Mouse (Mus musculus) liver, adult 2 months (tissue): ENCODE measurements around the gene Eif3a. TPM values are rescaled to one million over a fixed set of nuclear protein-coding genes. Genes with fewer than 3 reads are reported as not detected.

Experiments
- DNase-seq: peaks from one replicate; pipeline ENCODE4 v3.0.0-alpha.2; 2011; ENCODE audit warnings: low read depth, low spot score; ENCODE audit errors: extremely low read depth
- H3K27ac ChIP-seq: fragments of 200-500 bp; replicated peaks from 2 replicates; pipeline ENCODE4 v1.5.1; 2012; ENCODE audit warnings: low read depth, mild to moderate bottlenecking, control low read depth, inconsistent platforms, low read length; ENCODE audit not compliant: insufficient read depth
- H3K27me3 ChIP-seq: fragments of 200-500 bp; 2 replicates; pipeline ENCODE4 v1.6.1; 2012; ENCODE audit warnings: mild to moderate bottlenecking, moderate library complexity, low read length, inconsistent platforms; ENCODE audit not compliant: control insufficient read depth, insufficient read depth
- H3K36me3 ChIP-seq: fragments of 200-500 bp; 2 replicates; pipeline ENCODE4 v1.6.1; 2012; ENCODE audit warnings: low read length, inconsistent platforms; ENCODE audit not compliant: control insufficient read depth, insufficient read depth
- H3K4me1 ChIP-seq: fragments of 200-500 bp; 2 replicates; pipeline ENCODE4 v1.6.1; 2011; ENCODE audit warnings: low read length; ENCODE audit not compliant: control insufficient read depth, insufficient read depth
- H3K4me3 ChIP-seq: fragments of 200-500 bp; 2 replicates; pipeline ENCODE4 v1.5.1; 2011; ENCODE audit warnings: low read depth, mild to moderate bottlenecking, control low read depth, low read length, moderate library complexity; ENCODE audit not compliant: insufficient read depth
- H3K79me2 ChIP-seq: fragments of 200-500 bp; 2 replicates; pipeline ENCODE4 v1.6.1; 2012; ENCODE audit warnings: inconsistent platforms, mild to moderate bottlenecking, low read length, moderate library complexity; ENCODE audit not compliant: control insufficient read depth, insufficient read depth
- H3K9ac ChIP-seq: fragments of 200-500 bp; 2 replicates; pipeline ENCODE4 v1.6.1; 2012; ENCODE audit warnings: low read depth, mild to moderate bottlenecking, control low read depth, inconsistent platforms, low read length
- CTCF ChIP-seq: fragments of 200-500 bp; IDR thresholded peaks from 2 replicates; pipeline ENCODE4 v1.5.1; 2011; ENCODE audit warnings: low read depth, low read length, control low read depth
- POLR2A ChIP-seq: fragments of 200-500 bp; IDR thresholded peaks from 2 replicates; pipeline ENCODE4 v1.6.1; 2011; ENCODE audit warnings: low read length, control low read depth; ENCODE audit not compliant: insufficient read depth; ENCODE audit errors: extremely low read depth
- WGBS: fragments of 180-500 bp; shearing (Covaris S2); methylation state at CpG from one replicate; pipeline ENCODE4 v1.1.7; 2018; 5-methylcytosine and 5-hydroxymethylcytosine counted together
- polyA plus RNA-seq: library from polyadenylated mRNA; depleted of rRNA; stranded (reverse); fragments of >200 nt; gene quantifications from 2 replicates; pipeline ENCODE4 v1.2.3, GENCODE M21; 2012
- total RNA-seq: library from RNA; depleted of rRNA; stranded (reverse); fragments of >200 nt; gene quantifications from 2 replicates; pipeline ENCODE4 v1.2.3, GENCODE M21; 2014

The Eif3a gene
- total and polyA plus RNA-seq, 2 experiments, result 17.7 to 57.9 TPM

DNA sequence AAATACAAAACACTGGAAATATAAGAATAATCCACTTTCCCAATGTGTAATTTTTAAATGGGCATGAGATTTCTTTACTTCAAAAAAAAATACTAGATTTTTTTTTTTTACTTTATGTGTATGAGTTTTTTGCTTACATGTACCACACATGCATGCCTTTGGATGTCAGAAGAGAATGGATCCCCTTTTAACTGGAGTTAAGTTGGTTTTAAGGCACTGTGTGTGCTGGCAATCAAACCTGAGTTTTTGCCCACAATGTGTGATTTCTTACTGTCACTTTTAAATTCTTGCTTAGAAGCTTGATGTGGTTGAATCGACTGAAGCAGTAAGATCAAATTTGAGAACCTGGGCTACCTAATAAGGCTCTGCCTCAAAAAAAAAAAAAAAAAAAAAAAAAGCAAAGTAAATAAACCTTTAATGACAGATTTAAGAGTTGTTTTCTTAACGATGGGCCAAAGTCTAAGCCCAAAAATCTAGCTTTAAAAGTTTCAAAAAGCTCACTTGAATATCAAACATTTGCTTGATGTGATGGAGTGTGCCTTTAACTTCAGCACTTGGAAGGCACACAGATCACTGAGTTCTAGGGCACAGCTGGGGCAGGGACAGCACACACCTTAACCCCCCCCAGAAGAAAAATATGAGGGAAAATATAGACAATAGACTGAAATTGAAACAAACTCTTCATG, 2.9 kb downstream of the Eif3a start:
- Histone ChIP-seq H3K79me2 (peaks cover 19% of the 10 kb centered on the region), H3K36me3 (peaks cover 6% of the 10 kb centered on the region; the same call in 1 of the 2 replicates), H3K27me3 (no peaks in the 10 kb centered on the region), H3K27ac (no peak overlapping the region), H3K4me3 (no peak overlapping the region), H3K4me1 (peaks cover 24% of the 10 kb centered on the region), H3K9ac (no peak overlapping the region)
- peak; percentile 85 for DNase-seq
- 5% methylated on average over 2 of the region's 2 CpGs for WGBS
- TF ChIP-seq CTCF (no peak), POLR2A (no peak)

DNA sequence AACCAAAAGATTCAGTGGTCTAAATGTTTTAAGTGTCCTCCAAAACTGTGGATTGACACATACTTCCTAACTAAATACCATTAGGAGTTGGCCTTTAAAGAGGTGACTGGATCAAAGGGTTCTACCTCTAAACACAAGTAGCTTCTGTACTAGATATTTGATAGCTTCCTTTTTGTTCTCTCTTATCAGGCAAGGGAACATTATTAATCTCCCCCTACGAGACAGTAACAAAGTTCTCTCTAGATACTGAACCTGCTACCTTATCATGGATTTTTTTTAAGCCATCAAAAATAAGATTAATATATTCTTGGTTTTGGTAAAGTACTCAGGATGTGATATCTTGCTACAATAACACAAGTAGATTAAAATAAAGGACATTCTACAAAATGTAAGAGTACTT, 5.7 kb downstream of the Eif3a start:
- Histone ChIP-seq H3K27ac (no peak overlapping the region), H3K27me3 (no peaks in the 10 kb centered on the region), H3K9ac (no peak overlapping the region), H3K4me3 (no peak overlapping the region), H3K79me2 (peaks cover 14% of the 10 kb centered on the region), H3K4me1 (peaks cover 21% of the 10 kb centered on the region), H3K36me3 (peaks cover 22% of the 10 kb centered on the region)
- peak; percentile 25 for DNase-seq
- WGBS, result 19% methylated on average over 1 of the region's 1 CpGs
- no peak for TF ChIP-seq CTCF
- no peak for TF ChIP-seq POLR2A

GRCm38 (mm10) chr19:60782034-60782433, 8.4 kb downstream of the Eif3a start:
- TF ChIP-seq CTCF (no peak), POLR2A (no peak)
- peaks cover 38% of the 10 kb centered on the region for H3K36me3 ChIP-seq

GRCm38 (mm10) chr19:60773366-60773765, 17.1 kb downstream of the Eif3a start:
- 38% methylated on average over 6 of the region's 6 CpGs for WGBS
- no peak overlapping the region for H3K4me3 ChIP-seq
- no peak overlapping the region for H3K9ac ChIP-seq

More at GRCm38 (mm10) chr19:60782034-60782433, 8.4 kb downstream of the Eif3a start:
- Histone ChIP-seq H3K9ac (no peak overlapping the region), H3K4me1 (peaks cover 18% of the 10 kb centered on the region), H3K4me3 (no peak overlapping the region), H3K27ac (no peak overlapping the region), H3K27me3 (no peaks in the 10 kb centered on the region), H3K79me2 (peaks cover 10% of the 10 kb centered on the region; the same call in 1 of the 2 replicates)
- DNase-seq, result peak; percentile 78
- 52% methylated on average over 3 of the region's 3 CpGs for WGBS

DNA sequence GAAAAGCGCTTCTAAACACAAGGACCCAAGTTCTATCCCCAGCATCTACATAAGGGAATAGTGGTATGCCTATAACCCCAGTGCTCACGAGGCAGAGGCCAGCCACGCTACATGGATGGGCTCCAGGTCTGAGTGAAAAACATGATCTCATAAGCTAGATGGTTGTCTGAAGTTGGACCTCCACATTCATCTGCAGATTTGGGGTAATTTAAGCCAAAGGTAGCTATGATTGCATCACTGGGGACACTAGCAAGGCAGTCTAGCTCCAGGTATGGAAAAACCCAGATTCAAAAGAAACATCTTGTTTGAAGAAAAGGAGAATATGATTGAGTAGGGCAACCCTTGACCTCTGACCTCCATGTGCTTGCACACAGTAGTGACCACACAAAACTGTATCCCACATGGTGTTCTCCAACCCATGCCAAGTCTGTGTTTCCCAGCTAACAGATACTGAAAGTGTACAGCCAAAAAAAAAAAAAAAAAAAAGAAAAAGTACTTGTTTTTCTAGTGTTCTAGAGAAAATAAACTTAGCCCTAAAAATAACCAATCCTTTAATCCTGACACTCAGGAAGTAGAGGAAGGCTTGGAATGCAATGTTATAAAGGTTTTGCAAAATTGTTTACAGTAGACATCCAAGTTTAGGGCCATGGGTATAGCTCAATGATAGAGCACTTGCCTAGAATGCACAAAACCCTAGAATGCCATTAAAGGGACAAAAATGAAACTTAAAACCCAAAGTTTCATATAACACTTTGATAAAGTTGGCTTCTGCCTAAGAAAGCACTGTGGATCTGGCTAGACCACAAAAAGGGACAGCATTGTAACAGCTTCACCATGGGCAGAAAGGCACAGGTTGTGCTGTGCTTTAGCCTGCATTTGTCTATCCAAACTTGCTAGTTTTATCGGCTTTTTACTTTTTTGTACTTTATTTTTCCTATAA, 31.3 kb downstream of the Eif3a start:
- TF ChIP-seq POLR2A (no peak), CTCF (no peak)
- H3K27me3 ChIP-seq, result no peaks in the 10 kb centered on the region
- no peaks in the 10 kb centered on the region for H3K79me2 ChIP-seq
- no peak overlapping the region for H3K9ac ChIP-seq
- no peak overlapping the region for H3K27ac ChIP-seq
- peak; percentile 60 for DNase-seq
- WGBS, result 82% methylated on average over 4 of the region's 4 CpGs
- H3K36me3 ChIP-seq, result peaks cover 33% of the 10 kb centered on the region
- peaks cover 8% of the 10 kb centered on the region for H3K4me1 ChIP-seq
- no peak overlapping the region for H3K4me3 ChIP-seq

More at GRCm38 (mm10) chr19:60773366-60773765, 17.1 kb downstream of the Eif3a start:
- Histone ChIP-seq H3K27me3 (no peaks in the 10 kb centered on the region), H3K4me1 (peaks cover 1% of the 10 kb centered on the region; the same call in 1 of the 2 replicates), H3K36me3 (peaks cover 77% of the 10 kb centered on the region), H3K79me2 (no peaks in the 10 kb centered on the region; the same call in 1 of the 2 replicates), H3K27ac (no peak overlapping the region)
- DNase-seq, result peak; percentile 64
- TF ChIP-seq POLR2A (no peak), CTCF (no peak)
